Comparison of ENCODE assay signal across 8 mouse cellular contexts in the genomic region with DNA sequence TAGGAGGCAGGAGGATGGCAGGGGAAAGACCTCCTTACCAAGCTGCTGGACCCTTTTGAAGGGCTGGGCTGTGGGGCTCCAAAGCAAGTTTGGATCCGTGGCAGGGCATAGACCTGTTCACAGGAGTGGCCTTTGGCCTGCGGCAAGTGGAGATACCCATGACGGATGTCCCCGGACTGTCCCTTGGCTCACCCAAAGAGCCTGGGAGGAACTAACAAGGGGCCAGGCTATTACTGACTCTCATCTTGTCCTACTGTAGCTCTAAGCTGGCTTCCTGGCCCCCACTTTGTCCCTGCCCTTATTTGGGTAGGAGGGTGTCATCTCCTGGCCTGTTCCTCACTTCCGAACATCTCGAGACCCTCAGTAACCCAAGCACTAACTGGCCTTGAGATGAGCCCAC. TPM values are rescaled to one million over a fixed set of nuclear protein-coding genes. Genes with fewer than 3 reads are reported as not detected.
A peak's percentile ranks its signal among the peaks of the same experiment; 100 is the strongest.
DNase-seq lines count a peak whose midpoint lies in the region; ATAC-seq and TF ChIP-seq lines count a peak whose summit lies in the region.

No protein-coding gene starts in this region.

- peak overlapping the region; percentile 27 for H3K4me3 ChIP-seq in embryonic facial prominence, embryonic 14.5 days (ENCODE audit: low read depth, low read length)
- peak overlapping the region; percentile 19 for H3K4me3 ChIP-seq in kidney, postnatal 0 days (replicated peaks; ENCODE audit: low read depth, low read length)
- no peak overlapping the region for H3K4me3 ChIP-seq in midbrain, postnatal 0 days (ENCODE audit: low read depth, low read length)

- H3K9ac ChIP-seq in embryonic facial prominence, embryonic 14.5 days (ENCODE audit: low read depth, low read length): peak overlapping the region; percentile 59
- H3K9ac ChIP-seq in kidney, postnatal 0 days (ENCODE audit: low read depth, low read length): peak overlapping the region; percentile 49
- H3K9ac ChIP-seq in midbrain, postnatal 0 days (replicated peaks; ENCODE audit: low read length, poor library complexity, severe bottlenecking): no peak overlapping the region

- ATAC-seq in embryonic facial prominence, embryonic 14.5 days (ENCODE audit: low read depth): 0 out of 2 replicates have a peak, but pooled peaks have one; percentile 1
- peak; percentile 18; the same call in 1 of the 2 replicates for ATAC-seq in kidney, postnatal 0 days (replicated peaks; ENCODE audit: low FRiP score, low read depth)
- no peak for ATAC-seq in midbrain, postnatal 0 days (ENCODE audit: low FRiP score)
- ATAC-seq in activated CD4-positive, CD25-positive, alpha-beta regulatory T cell, adult 4 months: no peak
- no peak for ATAC-seq in monocyte, adult 5-6 weeks (replicated peaks; ENCODE audit: insufficient number of reproducible peaks, low FRiP score, low TSS enrichment, poor library complexity, severe bottlenecking)

- peaks cover 53% of the 10 kb centered on the region for H3K4me1 ChIP-seq in embryonic facial prominence, embryonic 14.5 days (ENCODE audit: control insufficient read depth, insufficient read depth, low read length)
- H3K4me1 ChIP-seq in kidney, postnatal 0 days (replicated peaks; ENCODE audit: insufficient read depth, low read length): peaks cover 37% of the 10 kb centered on the region
- no peaks in the 10 kb centered on the region for H3K4me1 ChIP-seq in midbrain, postnatal 0 days (ENCODE audit: insufficient read depth, low read length)

- 46% methylated on average over 6 of the region's 6 CpGs for WGBS in embryonic facial prominence, embryonic 14.5 days
- 29% methylated on average over 6 of the region's 6 CpGs for WGBS in kidney, postnatal 0 days
- 72% methylated on average over 6 of the region's 6 CpGs for WGBS in midbrain, postnatal 0 days

- peak overlapping the region; percentile 86 for H3K27ac ChIP-seq in embryonic facial prominence, embryonic 14.5 days (replicated peaks; ENCODE audit: low read depth, low read length)
- H3K27ac ChIP-seq in kidney, postnatal 0 days: peak overlapping the region; percentile 85
- H3K27ac ChIP-seq in midbrain, postnatal 0 days (ENCODE audit: low read depth, low read length): no peak overlapping the region

- 0 out of 2 replicates have a peak, but pooled peaks cover 3% of the 10 kb centered on the region for H3K36me3 ChIP-seq in embryonic facial prominence, embryonic 14.5 days (ENCODE audit: control insufficient read depth, insufficient read depth, low read length)
- 0 out of 2 replicates have a peak, but pooled peaks cover 2% of the 10 kb centered on the region for H3K36me3 ChIP-seq in kidney, postnatal 0 days (ENCODE audit: insufficient read depth, low read length)
- H3K36me3 ChIP-seq in midbrain, postnatal 0 days (ENCODE audit: insufficient read depth, low read length): no peaks in the 10 kb centered on the region

- TF ChIP-seq CTCF in kidney, postnatal 0 days (IDR thresholded peaks at IDR 0.05; ENCODE audit: low read depth): no peak
- TF ChIP-seq CTCF in midbrain, postnatal 0 days (IDR thresholded peaks at IDR 0.05): no peak

- DNase-seq in kidney, adult 9 months: peak; percentile 38
- no peak for DNase-seq in kidney, postnatal 14 days
- DNase-seq in embryonic facial prominence, embryonic 14.5 days (ENCODE audit: low spot score): no peak
- DNase-seq in kidney, postnatal 0 days (ENCODE audit: low spot score): no peak
- DNase-seq in midbrain, postnatal 0 days (ENCODE audit: low spot score): no peak
- no peak for DNase-seq in MN1 (ENCODE audit: low spot score)

- peak overlapping the region; percentile 57 for H3K4me2 ChIP-seq in embryonic facial prominence, embryonic 14.5 days (ENCODE audit: low read depth, low read length)
- H3K4me2 ChIP-seq in kidney, postnatal 0 days (ENCODE audit: low read length): peak overlapping the region; percentile 67
- H3K4me2 ChIP-seq in midbrain, postnatal 0 days (ENCODE audit: low read depth, low read length, poor library complexity, severe bottlenecking): peak overlapping the region; percentile 21; the same call in 1 of the 2 replicates

- H3K27me3 ChIP-seq in embryonic facial prominence, embryonic 14.5 days (replicated peaks; ENCODE audit: control insufficient read depth, insufficient read depth, low read length): no peaks in the 10 kb centered on the region
- no peaks in the 10 kb centered on the region for H3K27me3 ChIP-seq in kidney, postnatal 0 days (ENCODE audit: insufficient read depth, low read length)
- no peaks in the 10 kb centered on the region for H3K27me3 ChIP-seq in midbrain, postnatal 0 days (ENCODE audit: insufficient read depth, low read length)

- H3K9me3 ChIP-seq in embryonic facial prominence, embryonic 14.5 days (ENCODE audit: control insufficient read depth, low read length): no peaks in the 10 kb centered on the region
- no peaks in the 10 kb centered on the region for H3K9me3 ChIP-seq in kidney, postnatal 0 days (replicated peaks; ENCODE audit: low read length)
- no peaks in the 10 kb centered on the region for H3K9me3 ChIP-seq in midbrain, postnatal 0 days (ENCODE audit: low read length)

RNA-seq across cellular contexts. Expression of gene Akna, which starts 0.6 kb away (rescaled TPM):
- polyA plus RNA-seq in embryonic facial prominence, embryonic 14.5 days (2014; fragmentation: Nextera tagmentation; extraction: Ambion mirVana): 5.2 and 5.9 TPM in 2 replicates
- polyA plus RNA-seq in kidney, postnatal 0 days (2015; fragmentation: Nextera tagmentation; extraction: Ambion mirVana): 2.9 and 3.3 TPM in 2 replicates
- 4.4 and 5.3 TPM in 2 replicates for total RNA-seq in midbrain, postnatal 0 days (2014; rRNA removed)
- 1.9 and 2.1 TPM in 2 replicates for polyA plus RNA-seq in midbrain, postnatal 0 days (2015; fragmentation: Nextera tagmentation; extraction: Ambion mirVana)
- 100 to 1,000 TPM in 1 of 2 experiments, 10 to 100 TPM in 1; 72.4 to 116 TPM for polyA plus RNA-seq in activated CD4-positive, CD25-positive, alpha-beta regulatory T cell, adult 4 months (2017; shearing (Covaris generic))
- 70.1 to 153 TPM (median 72.2 TPM) in 3 replicates for total RNA-seq in monocyte, adult 5-6 weeks (2017)

RNA-seq across cellular contexts. Expression of gene Orm2, which starts 40.3 kb away (rescaled TPM):
- not detected in 2 replicates for polyA plus RNA-seq in embryonic facial prominence, embryonic 14.5 days (2014; fragmentation: Nextera tagmentation; extraction: Ambion mirVana)
- polyA plus RNA-seq in kidney, postnatal 0 days (2015; fragmentation: Nextera tagmentation; extraction: Ambion mirVana): not detected in 2 replicates
- not detected in 2 replicates for total RNA-seq in midbrain, postnatal 0 days (2014; rRNA removed)
- not detected in 2 replicates for polyA plus RNA-seq in midbrain, postnatal 0 days (2015; fragmentation: Nextera tagmentation; extraction: Ambion mirVana)
- polyA plus RNA-seq in activated CD4-positive, CD25-positive, alpha-beta regulatory T cell, adult 4 months (2017; shearing (Covaris generic)): 1 to 10 TPM in 1 of 2 experiments, not detected in 1; 1.0 TPM
- total RNA-seq in monocyte, adult 5-6 weeks (2017): not detected in 3 replicates

RNA-seq across cellular contexts. Expression of gene Orm3, which starts 46.6 kb away (rescaled TPM):
- not detected in 2 replicates for polyA plus RNA-seq in embryonic facial prominence, embryonic 14.5 days (2014; fragmentation: Nextera tagmentation; extraction: Ambion mirVana)
- not detected in 2 replicates for polyA plus RNA-seq in kidney, postnatal 0 days (2015; fragmentation: Nextera tagmentation; extraction: Ambion mirVana)
- total RNA-seq in midbrain, postnatal 0 days (2014; rRNA removed): not detected in 2 replicates
- polyA plus RNA-seq in midbrain, postnatal 0 days (2015; fragmentation: Nextera tagmentation; extraction: Ambion mirVana): not detected in 2 replicates
- under 1 TPM in 1 of 2 experiments, not detected in 1; 0.60 TPM for polyA plus RNA-seq in activated CD4-positive, CD25-positive, alpha-beta regulatory T cell, adult 4 months (2017; shearing (Covaris generic))
- total RNA-seq in monocyte, adult 5-6 weeks (2017): not detected in 3 replicates

RNA-seq across cellular contexts. Expression of gene Orm1, which starts 58.2 kb away (rescaled TPM):
- 0.84 and 2.5 TPM in 2 replicates for polyA plus RNA-seq in embryonic facial prominence, embryonic 14.5 days (2014; fragmentation: Nextera tagmentation; extraction: Ambion mirVana)
- polyA plus RNA-seq in kidney, postnatal 0 days (2015; fragmentation: Nextera tagmentation; extraction: Ambion mirVana): not detected in 2 replicates
- not detected in 2 replicates for total RNA-seq in midbrain, postnatal 0 days (2014; rRNA removed)
- polyA plus RNA-seq in midbrain, postnatal 0 days (2015; fragmentation: Nextera tagmentation; extraction: Ambion mirVana): not detected in 2 replicates
- polyA plus RNA-seq in activated CD4-positive, CD25-positive, alpha-beta regulatory T cell, adult 4 months (2017; shearing (Covaris generic)): not detected
- 1.7 TPM in 1 of 3 replicates, not detected in the others for total RNA-seq in monocyte, adult 5-6 weeks (2017)

Comparison
In these comparisons a context has a peak if more than half of its experiments do, and no peak if none do; other contexts are left out.
1. ATAC-seq: peak in embryonic facial prominence, embryonic 14.5 days (single experiment) and kidney, postnatal 0 days (single experiment); none in midbrain, postnatal 0 days (single experiment), activated CD4-positive, CD25-positive, alpha-beta regulatory T cell, adult 4 months (single experiment) and monocyte, adult 5-6 weeks (single experiment).
2. RNA of gene Akna, which starts 0.6 kb away (polyA plus RNA-seq): 72.4 to 116 TPM in activated CD4-positive, CD25-positive, alpha-beta regulatory T cell, adult 4 months; 5.2 to 5.9 TPM in embryonic facial prominence, embryonic 14.5 days, 2.9 to 3.3 TPM in kidney, postnatal 0 days and 1.9 to 2.1 TPM in midbrain, postnatal 0 days; every median in the first group is over 10 times any median in the second.
3. Peak in every context shown above with its lines, with median percentiles within 50 percentile points of each other: H3K4me2 ChIP-seq.